Mouse (Mus musculus) bone marrow, adult 2 months (tissue): ENCODE data around the gene Aven. TPM values are rescaled to one million over a fixed set of nuclear protein-coding genes. Genes with fewer than 3 reads are reported as not detected.

ENCODE experiments used
- H3K27ac ChIP-seq: fragments of 200-500 bp; 2 replicates; pipeline ENCODE4 v1.5.1; 2012; ENCODE audit warnings: low read depth, mild to moderate bottlenecking, control low read depth, inconsistent platforms, low read length; ENCODE audit not compliant: control insufficient read depth, poor library complexity, insufficient read depth
- H3K4me1 ChIP-seq: fragments of 200-500 bp; 2 replicates; pipeline ENCODE4 v1.6.1; 2011; ENCODE audit warnings: low read length; ENCODE audit not compliant: control insufficient read depth, insufficient read depth
- H3K4me3 ChIP-seq: fragments of 200-500 bp; replicated peaks from 2 replicates; pipeline ENCODE3; 2011; ENCODE audit warnings: mild to moderate bottlenecking, low read depth, low read length, control low read depth; ENCODE audit not compliant: control insufficient read depth
- CTCF ChIP-seq: fragments of 200-500 bp; IDR thresholded peaks from 2 replicates; pipeline ENCODE4 v1.5.1; 2011; ENCODE audit warnings: low read length, control low read depth; ENCODE audit not compliant: control insufficient read depth, insufficient read depth
- POLR2A ChIP-seq: fragments of 200-500 bp; IDR thresholded peaks from 2 replicates; pipeline ENCODE4 v1.6.1; 2011; ENCODE audit warnings: low read depth, mild to moderate bottlenecking, control low read depth, low read length, borderline replicate concordance; ENCODE audit not compliant: control insufficient read depth
- WGBS: fragments of 180-500 bp; shearing (Covaris S2); methylation state at CpG from one replicate; pipeline ENCODE4 v1.1.7; 2018; 5-methylcytosine and 5-hydroxymethylcytosine counted together
- polyA plus RNA-seq: library from polyadenylated mRNA; stranded (reverse); fragments of >200 nt; gene quantifications from 2 replicates; pipeline ENCODE4 v1.2.4, GENCODE M21; 2011; ENCODE audit warnings: low replicate concordance; ENCODE audit not compliant: missing spikeins, insufficient read depth, insufficient read length

The Aven gene
- polyA plus RNA-seq, 1 experiment, result 11.1 TPM

- WGBS, result 74% methylated on average over 4 of the region's 4 CpGs
- Histone ChIP-seq H3K27ac (no peak overlapping the region), H3K4me1 (peaks cover 1% of the 10 kb centered on the region; the same call in 1 of the 2 replicates), H3K4me3 (no peak overlapping the region)
- TF ChIP-seq CTCF, result no peak
- TF ChIP-seq POLR2A, result no peak
These were observed 28.0 kb downstream of the Aven start for GRCm38 (mm10) chr2:112520526-112521482.

GRCm38 (mm10) chr2:112526933-112527332, 34.2 kb downstream of the Aven start:
- no peak overlapping the region for H3K27ac ChIP-seq
- TF ChIP-seq CTCF (no peak), POLR2A (no peak)
- 85% methylated on average over 3 of the region's 3 CpGs for WGBS
- H3K4me3 ChIP-seq, result no peak overlapping the region
- peaks cover 1% of the 10 kb centered on the region; the same call in 1 of the 2 replicates for H3K4me1 ChIP-seq

- WGBS, result 74% methylated on average over 10 of the region's 10 CpGs
- no peak overlapping the region for H3K27ac ChIP-seq
- no peak overlapping the region for H3K4me3 ChIP-seq
- no peaks in the 10 kb centered on the region for H3K4me1 ChIP-seq
- no peak for TF ChIP-seq POLR2A
- no peak for TF ChIP-seq CTCF
These were observed 40.2 kb downstream of the Aven start for GRCm38 (mm10) chr2:112532812-112533496.

- Histone ChIP-seq H3K4me1 (no peaks in the 10 kb centered on the region), H3K27ac (no peak overlapping the region), H3K4me3 (no peak overlapping the region)
- WGBS, result 87% methylated on average over 14 of the region's 14 CpGs
- no peak for TF ChIP-seq POLR2A
- TF ChIP-seq CTCF, result no peak
These were observed 42.0 kb downstream of the Aven start for GRCm38 (mm10) chr2:112534677-112535222.

- Histone ChIP-seq H3K27ac (no peak overlapping the region), H3K4me1 (no peaks in the 10 kb centered on the region), H3K4me3 (no peak overlapping the region)
- 87% methylated on average over 1 of the region's 1 CpGs for WGBS
- TF ChIP-seq POLR2A (no peak), CTCF (no peak)
These were observed 46.0 kb downstream of the Aven start for GRCm38 (mm10) chr2:112538783-112539182.

GRCm38 (mm10) chr2:112541695-112542285, 49.0 kb downstream of the Aven start:
- Histone ChIP-seq H3K4me3 (no peak overlapping the region), H3K27ac (no peak overlapping the region), H3K4me1 (no peaks in the 10 kb centered on the region)
- no peak for TF ChIP-seq CTCF
- 82% methylated on average over 5 of the region's 5 CpGs for WGBS

GRCm38 (mm10) chr2:112556527-112556926, 63.8 kb downstream of the Aven start:
- no peak overlapping the region for H3K27ac ChIP-seq
- H3K4me3 ChIP-seq, result no peak overlapping the region
- TF ChIP-seq POLR2A (no peak), CTCF (no peak)
- H3K4me1 ChIP-seq, result no peaks in the 10 kb centered on the region
- WGBS, result 83% methylated on average over 10 of the region's 10 CpGs

- no peak overlapping the region for H3K4me3 ChIP-seq
- TF ChIP-seq POLR2A (no peak), CTCF (no peak)
- no peaks in the 10 kb centered on the region for H3K4me1 ChIP-seq
- no peak overlapping the region for H3K27ac ChIP-seq
These were observed 64.7 kb downstream of the Aven start for GRCm38 (mm10) chr2:112557453-112557852.
